Mouse (Mus musculus): ENCODE measurements at regions not wholly inside any gene's neighbourhood (a gene's known extent, or its start where the extent isn't known, plus 50 kb on each side); places are given as distances from the start of the nearest gene placed in this dataset.

GRCm38 (mm10) chr14:76868131-76868530 is 168.4 kb upstream of the Ccdc122 start:
- DNase-seq (ENCODE audit: low spot score): no peak

GRCm38 (mm10) chr14:76864664-76865063 is 171.9 kb upstream of the Ccdc122 start:
- DNase-seq (ENCODE audit: low spot score): no peak

GRCm38 (mm10) chr14:76863035-76863706 is 173.4 kb upstream of the Ccdc122 start:
- DNase-seq (ENCODE audit: low spot score): no peak

- peak; percentile 29 for DNase-seq (ENCODE audit: low spot score)
Observed at GRCm38 (mm10) chr14:76858396-76858795, 178.2 kb upstream of the Ccdc122 start.

- no peak for DNase-seq (ENCODE audit: low spot score)
Observed at GRCm38 (mm10) chr14:76857196-76857773, 179.3 kb upstream of the Ccdc122 start.

GRCm38 (mm10) chr14:76856591-76856990 is 180.0 kb upstream of the Ccdc122 start:
- no peak for DNase-seq (ENCODE audit: low spot score)

GRCm38 (mm10) chr14:76854965-76855364 is 181.6 kb upstream of the Ccdc122 start:
- DNase-seq (ENCODE audit: low spot score): no peak

- DNase-seq (ENCODE audit: low spot score): peak; percentile 35
Observed at GRCm38 (mm10) chr14:76851473-76852214, 184.9 kb upstream of the Ccdc122 start.

GRCm38 (mm10) chr14:76850641-76851040 is 185.9 kb upstream of the Ccdc122 start:
- DNase-seq (ENCODE audit: low spot score): no peak

- DNase-seq (ENCODE audit: low spot score): no peak
Observed at GRCm38 (mm10) chr14:76850051-76850450, 186.5 kb upstream of the Ccdc122 start.

- no peak for DNase-seq (ENCODE audit: low spot score)
Observed at GRCm38 (mm10) chr14:76849636-76850035, 186.9 kb upstream of the Ccdc122 start.

GRCm38 (mm10) chr14:76849071-76849470 is 187.5 kb upstream of the Ccdc122 start:
- DNase-seq (ENCODE audit: low spot score): no peak

GRCm38 (mm10) chr14:76845706-76846105 is 190.9 kb upstream of the Ccdc122 start:
- DNase-seq (ENCODE audit: low spot score): no peak

GRCm38 (mm10) chr14:76844717-76845116 is 191.9 kb upstream of the Ccdc122 start:
- no peak for DNase-seq (ENCODE audit: low spot score)

- no peak for DNase-seq (ENCODE audit: low spot score)
Observed at GRCm38 (mm10) chr14:76837583-76838220, 198.9 kb upstream of the Ccdc122 start.

- DNase-seq (ENCODE audit: low spot score): no peak
Observed at GRCm38 (mm10) chr14:76836926-76837516, 199.6 kb upstream of the Ccdc122 start.

GRCm38 (mm10) chr14:76836271-76836670 is 200.3 kb upstream of the Ccdc122 start:
- DNase-seq (ENCODE audit: low spot score): no peak

GRCm38 (mm10) chr14:76834084-76834483 is 202.5 kb upstream of the Ccdc122 start:
- no peak for DNase-seq (ENCODE audit: low spot score)

GRCm38 (mm10) chr14:76829161-76829510 is 207.4 kb upstream of the Ccdc122 start:
- DNase-seq (ENCODE audit: low spot score): no peak

GRCm38 (mm10) chr14:76828453-76829160 is 208.0 kb upstream of the Ccdc122 start:
- DNase-seq (ENCODE audit: low spot score): no peak

GRCm38 (mm10) chr14:76824066-76824465 is 212.5 kb upstream of the Ccdc122 start:
- DNase-seq (ENCODE audit: low spot score): no peak
